Mouse (Mus musculus) lung, adult 18-20 months (tissue): ENCODE results near the gene Apoo.
"Not testable (repeated sequence)": the region's sequence is repeated elsewhere in the genome, so short reads cannot be mapped to it uniquely, and the experiment has no call there.

ENCODE experiments used
- DNase-seq, 2 experiments: peaks; one replicate each; pipeline ENCODE4 v3.0.0; 2022; ENCODE audit warnings: mixed read lengths in 2 of 2

The Apoo gene

GRCm38 (mm10) chrX:94366670-94367241 lies at the start of gene Apoo, which contains the start of gene Fam90a1b:
TSS of gene Apoo (plus strand) at chrX:94367117.
TSS of gene Fam90a1b (minus strand) at chrX:94366777.
- peak; percentile 97 to 98 for DNase-seq

DNA sequence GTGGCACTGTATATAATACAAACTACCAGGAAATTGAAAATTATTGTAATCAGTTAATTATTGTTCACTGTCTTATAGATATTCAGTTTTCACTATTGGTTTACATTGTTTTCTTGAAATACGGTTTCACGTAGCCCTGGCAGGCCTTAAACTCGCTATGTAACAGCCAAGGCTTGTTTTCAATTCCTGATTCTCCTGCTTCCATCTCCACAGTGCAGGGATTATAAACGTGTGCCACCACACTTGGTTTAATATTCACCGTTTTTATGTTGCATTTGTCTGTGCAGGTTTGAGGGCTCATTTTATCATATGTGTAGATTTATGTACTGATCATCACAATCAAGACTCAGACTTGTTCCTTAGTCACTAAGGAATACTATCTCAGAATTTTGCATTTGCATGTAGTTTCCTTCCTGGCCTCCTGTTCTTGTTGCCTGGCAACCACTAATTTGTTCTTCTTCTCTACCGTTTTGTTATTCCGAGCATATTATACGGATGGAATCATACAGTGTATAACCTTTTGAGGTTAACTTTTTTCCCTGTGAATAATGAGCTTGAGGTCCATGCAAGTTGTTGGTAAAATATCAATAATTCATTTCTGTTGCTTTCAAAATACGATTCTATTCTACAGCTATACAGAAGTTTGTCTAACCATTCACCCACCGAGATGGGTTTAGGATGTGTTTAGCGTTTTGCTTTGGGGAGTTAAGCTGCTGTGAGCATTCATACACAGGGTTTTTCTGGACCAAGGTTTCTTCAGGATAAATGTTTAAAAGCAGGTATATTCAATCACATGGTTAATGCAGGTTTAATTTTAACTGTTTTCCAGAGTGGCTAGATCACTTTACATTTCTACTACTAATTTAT lies 45.6 kb upstream of the Apoo start:
- DNase-seq: no peak

DNA sequence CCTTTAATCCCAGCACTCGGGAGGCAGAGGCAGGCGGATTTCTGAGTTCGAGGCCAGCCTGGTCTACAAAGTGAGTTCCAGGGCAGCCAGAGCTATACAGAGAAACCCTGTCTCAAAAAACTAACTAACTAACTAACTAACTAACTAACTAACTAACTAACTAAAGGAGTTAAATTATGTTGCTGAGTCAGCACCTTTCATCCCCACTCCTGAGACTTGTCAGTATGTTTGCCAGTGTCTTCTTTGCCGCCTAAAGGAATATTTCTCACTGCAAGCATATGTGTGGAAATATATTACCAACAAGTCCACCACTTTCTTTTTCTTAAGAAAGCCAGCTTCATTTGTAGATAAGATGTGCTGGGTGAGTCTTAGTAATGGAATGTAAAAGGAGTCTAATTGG lies 23.3 kb upstream of the Apoo start:
- DNase-seq: not testable (repeated sequence)

GRCm38 (mm10) chrX:94365381-94365925 lies 1.5 kb upstream of the Apoo start:
- no peak for DNase-seq

DNA sequence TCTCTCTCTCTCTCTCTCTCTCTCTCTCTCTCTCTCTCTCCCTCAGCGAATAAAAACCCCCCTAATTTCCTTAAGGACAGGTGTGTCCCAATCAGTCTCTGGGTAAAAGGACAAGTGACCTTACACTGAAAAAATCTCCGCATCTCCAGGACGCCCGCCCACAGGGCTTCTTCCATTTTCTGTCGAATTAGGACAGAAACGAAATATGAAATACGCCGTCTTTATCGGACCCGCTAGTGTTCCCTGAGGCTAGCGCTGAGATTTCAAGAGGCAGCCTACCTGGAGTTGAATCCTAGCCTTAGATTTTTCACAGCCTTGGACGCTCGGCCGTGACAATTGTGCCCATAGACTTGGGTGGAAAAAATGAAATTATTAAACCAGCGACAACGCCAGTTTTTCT lies 888 bp upstream of the Apoo start:
- DNase-seq: peak; percentile 1 to 6

DNA sequence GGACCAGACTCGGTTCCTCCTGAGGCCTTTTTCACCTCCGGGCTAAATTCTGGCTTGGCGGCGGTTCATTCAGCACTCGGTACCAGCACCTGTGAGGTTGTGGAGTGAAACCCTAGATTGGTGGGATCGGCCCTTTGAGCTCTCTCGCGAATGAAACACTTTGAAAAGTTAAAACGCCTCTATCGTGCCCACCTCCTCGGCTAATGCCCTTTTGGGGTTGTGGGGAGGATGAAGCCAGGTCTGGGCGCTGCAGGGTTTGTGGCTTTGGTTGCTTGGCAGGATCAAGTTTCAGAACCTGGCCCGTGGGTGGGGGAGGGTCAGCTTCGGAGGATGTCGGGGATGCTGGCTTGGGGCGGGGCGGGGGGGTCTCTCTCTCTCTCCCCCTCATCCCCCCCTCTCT lies 331 bp downstream of the Apoo start:
- DNase-seq: peak in 1 of 2 experiments; percentile 3

DNA sequence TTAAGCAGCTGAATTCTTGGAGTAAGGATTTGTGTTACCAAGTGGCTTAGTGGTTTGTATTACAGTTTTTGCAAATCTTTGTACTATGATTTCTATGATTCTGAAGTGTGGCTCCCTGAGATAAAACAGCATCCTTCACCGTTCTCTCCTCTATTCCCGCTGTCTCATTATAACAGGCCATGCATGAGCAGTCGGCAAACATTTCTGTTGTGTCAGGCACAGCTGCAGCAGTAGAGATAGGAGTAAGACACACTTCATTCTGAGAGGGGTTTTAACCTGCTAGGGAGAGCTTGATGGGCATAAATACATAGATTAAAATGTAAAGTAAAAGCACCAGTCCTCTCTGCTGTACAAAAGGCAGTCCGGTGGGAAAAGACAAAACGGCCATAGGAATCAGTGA lies 11.8 kb downstream of the Apoo start:
- DNase-seq: no peak

DNA sequence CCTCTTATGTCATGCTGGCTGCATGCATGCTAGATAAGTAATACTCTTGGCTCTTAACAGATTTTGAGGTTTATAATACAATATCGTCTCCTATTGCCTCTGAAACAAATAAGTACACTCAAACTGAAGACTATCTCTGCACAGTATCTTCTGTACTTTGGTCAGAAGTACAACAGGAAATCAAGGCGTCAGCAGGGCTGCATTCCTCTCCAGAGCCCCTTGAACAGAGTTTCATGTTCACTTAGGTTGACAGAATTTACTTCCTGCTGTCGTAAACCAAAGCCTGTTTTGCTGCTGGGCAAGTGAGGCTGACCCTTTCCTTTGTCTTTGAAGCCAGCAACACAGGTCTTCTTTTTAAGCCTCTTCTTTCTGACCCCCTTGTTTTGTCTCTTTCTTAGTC lies 42.1 kb downstream of the Apoo start:
- DNase-seq: peak in 1 of 2 experiments; percentile 4

- DNase-seq: no peak
These were observed 53.3 kb downstream of the Apoo start for GRCm38 (mm10) chrX:94420210-94420609.

DNA sequence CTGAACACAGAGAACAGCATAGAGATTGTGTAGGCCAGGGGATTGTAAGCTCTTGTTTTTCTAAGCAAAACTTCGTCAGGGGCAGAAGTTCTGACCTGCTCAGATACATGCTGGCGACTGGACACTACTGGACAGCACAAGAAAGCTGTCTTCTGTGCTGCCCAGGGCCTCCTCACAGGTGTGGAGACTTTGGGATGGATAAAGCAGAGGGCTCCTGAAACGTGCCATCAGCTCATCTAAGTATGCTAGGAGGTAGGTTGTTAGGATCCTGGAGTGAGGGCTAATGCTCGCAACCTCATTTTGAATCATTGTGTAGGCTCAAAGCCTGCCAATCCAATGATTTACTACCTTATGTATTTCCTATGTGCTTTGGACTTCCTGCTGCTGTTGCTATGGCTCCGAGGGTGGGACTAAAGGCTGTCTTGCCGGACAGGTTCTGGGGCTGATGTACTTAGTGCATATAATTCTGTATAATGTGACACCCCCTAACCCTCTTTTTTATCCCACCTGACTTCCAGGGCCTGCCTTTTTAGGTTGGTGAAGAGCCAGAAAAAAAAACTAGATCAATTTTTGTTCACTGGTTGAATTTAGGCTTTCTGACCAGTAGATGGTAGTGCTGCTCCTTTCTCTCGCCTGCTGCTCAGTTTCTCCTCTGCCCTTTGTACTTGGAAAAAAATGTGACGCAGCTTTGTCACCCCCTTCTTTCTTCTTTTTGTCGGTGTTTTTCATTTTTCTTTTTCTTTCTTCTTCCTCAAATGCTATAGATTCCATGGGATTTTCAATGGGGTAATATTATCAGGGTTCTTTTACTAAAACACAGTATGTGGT lies 64.8 kb downstream of the Apoo start:
- peak in 1 of 2 experiments; percentile 5 for DNase-seq

DNA sequence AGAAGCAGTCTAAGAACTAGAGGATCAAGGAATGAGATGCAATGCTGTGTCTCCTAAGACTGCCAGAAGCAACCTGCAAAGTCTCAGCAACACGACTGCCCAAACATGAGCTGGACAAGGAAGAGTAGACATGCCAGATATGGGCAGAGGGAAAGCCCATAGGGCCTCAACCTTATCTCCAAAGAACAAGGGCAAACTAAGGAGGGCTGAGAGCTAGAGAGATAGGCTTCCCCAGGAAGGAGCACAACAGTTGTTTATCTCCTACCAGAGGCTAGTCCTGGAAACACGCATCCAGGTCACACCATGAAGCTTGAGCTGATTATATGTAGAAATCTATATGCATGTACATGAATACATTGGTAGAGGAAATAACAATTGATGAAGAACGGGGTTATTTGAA lies 78.5 kb downstream of the Apoo start:
- not testable (repeated sequence) for DNase-seq

- not testable (repeated sequence) for DNase-seq
These were observed 79.1 kb downstream of the Apoo start for GRCm38 (mm10) chrX:94446021-94446420.

DNA sequence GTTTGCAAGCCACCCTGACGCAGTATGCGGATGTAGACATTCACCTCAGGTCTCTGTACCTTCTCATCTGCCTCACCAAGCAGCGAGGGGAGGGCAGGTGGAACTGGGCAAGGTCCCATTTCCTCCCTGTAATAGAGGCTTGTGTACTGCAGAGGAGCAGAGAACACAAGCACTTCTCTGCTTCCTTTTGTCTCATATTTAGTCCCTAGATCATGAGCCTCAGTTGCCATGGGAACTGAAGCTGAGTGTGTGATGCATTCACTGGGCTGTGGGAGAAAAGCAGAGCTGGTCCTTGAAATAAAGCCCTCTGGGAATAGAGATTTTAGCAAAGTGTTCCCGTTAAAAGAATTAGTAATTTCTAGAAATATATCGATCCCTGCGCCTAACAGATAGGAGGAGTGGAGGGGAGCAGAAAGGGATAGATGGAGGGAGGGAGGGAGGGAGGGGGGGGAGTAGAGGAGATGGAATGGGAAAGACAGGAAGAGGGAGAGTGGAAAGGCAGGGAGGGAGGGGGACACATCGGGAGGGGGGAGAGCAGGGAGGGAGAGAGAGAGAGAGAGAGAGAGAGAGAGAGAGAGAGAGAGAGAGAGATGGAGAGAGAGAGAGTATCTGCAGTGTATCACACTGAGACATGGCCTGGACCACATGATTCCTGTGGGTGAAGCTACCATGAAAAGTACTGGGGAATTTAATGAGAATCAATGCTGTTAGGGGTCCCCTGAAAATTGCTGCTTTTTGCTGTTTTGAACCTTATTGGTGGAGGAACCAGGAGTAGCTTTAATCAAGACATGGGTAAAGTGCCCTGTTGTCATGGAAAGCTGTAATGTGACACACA lies 83.3 kb downstream of the Apoo start:
- not testable (repeated sequence) for DNase-seq

DNA sequence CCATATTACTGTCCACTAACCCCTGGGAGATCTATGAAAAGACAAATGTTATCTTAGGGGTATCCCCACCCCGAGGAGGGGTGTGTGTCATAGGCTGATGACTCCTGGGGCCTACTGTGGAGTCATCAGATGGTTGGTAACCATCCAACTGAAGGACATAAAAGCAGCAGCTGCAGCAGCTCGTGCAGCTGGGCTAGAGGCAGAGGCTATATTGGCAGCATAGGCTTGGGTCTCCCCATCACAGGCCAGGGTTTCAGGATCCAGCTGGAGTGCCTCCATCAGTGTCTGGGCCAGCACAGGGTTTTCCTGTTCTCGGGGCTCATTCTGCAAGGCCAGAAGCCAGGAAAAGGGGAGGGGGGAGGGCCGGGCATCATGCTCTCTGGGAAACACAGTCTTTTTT lies 92.4 kb downstream of the Apoo start:
- DNase-seq: no peak

- not testable (repeated sequence) for DNase-seq
These were observed 94.6 kb downstream of the Apoo start for GRCm38 (mm10) chrX:94461513-94461912.

- not testable (repeated sequence) for DNase-seq
These were observed 95.9 kb downstream of the Apoo start for GRCm38 (mm10) chrX:94462604-94463429.
